Mouse (Mus musculus): Measurements from ENCODE around the gene Dppa4.

DNA sequence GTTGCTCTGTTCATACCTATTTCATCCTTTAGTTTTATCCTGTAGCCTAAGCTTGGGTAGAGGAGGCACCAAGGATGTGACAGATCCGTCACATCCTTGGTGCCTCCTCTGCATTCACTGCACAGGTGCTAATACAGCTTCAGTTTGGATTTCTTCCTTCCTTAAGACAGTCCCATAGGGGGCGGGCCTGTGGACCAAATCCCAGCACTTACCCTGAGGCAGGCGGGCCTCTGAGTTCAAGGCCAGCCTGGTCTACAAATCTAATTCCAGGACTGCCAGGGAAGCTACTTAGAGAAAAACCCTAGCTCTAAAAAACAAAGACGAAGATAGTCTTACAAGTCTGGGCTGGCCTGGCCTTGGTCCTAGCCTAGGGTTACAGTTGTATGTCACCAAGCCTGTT, 2.0 kb downstream of the Dppa4 start:
- TF ChIP-seq CTCF (IDR thresholded peaks at IDR 0.05; ENCODE audit: low read depth, low read length), result no peak
- TF ChIP-seq POLR2A (IDR thresholded peaks at IDR 0.05; ENCODE audit: borderline replicate concordance, low read depth, low read length), result no peak
